ENCODE assay signal across 23 mouse cellular contexts in genomic region chr7:130503006-130503405, GRCm38 (mm10). TPM values are rescaled to one million over a fixed set of nuclear protein-coding genes. Genes with fewer than 3 reads are reported as not detected.
A peak's percentile ranks its signal among the peaks of the same experiment; 100 is the strongest.
DNase-seq lines count a peak whose midpoint lies in the region; ATAC-seq and TF ChIP-seq lines count a peak whose summit lies in the region.
"Had no signal": no experiment of that assay in that cellular context is flagged by ENCODE, and none has a peak within 500 bp of the region (broad histone marks: within the 10 kb centered on the region; RNA-seq: fewer than 3 reads in every experiment).

No protein-coding gene starts in this region.

- no peak for TF ChIP-seq POLR2A in lung, adult 2 months (IDR thresholded peaks at IDR 0.05; ENCODE audit: borderline replicate concordance, extremely low read depth, low read depth, low read length)

- H3K4me3 ChIP-seq in lung, postnatal 0 days (ENCODE audit: low read depth, low read length): no peak overlapping the region
- no peak overlapping the region for H3K4me3 ChIP-seq in lung, adult 2 months (replicated peaks; ENCODE audit: extremely low read depth, low read depth, low read length)
- H3K4me3 ChIP-seq: embryonic facial prominence, embryonic 12.5 days; forebrain, embryonic 12.5 days; heart, adult 2 months; heart, embryonic 15.5 days; hindbrain, embryonic 13.5 days had no signal

- peak; percentile 58 for DNase-seq in gastrocnemius, adult 18-20 months (ENCODE audit: low spot score)
- no peak for DNase-seq in gastrocnemius, postnatal 4 days (ENCODE audit: low spot score in 2 of 2)
- peak; percentile 44 for DNase-seq in lung, postnatal 0 days (ENCODE audit: low spot score)
- no peak for DNase-seq in lung, adult 2 months
- peak; percentile 27 for DNase-seq in brain, adult 2 months (ENCODE audit: low read depth, low spot score)
- peak; percentile 36 for DNase-seq in lung, postnatal 25 days (ENCODE audit: low spot score)
- no peak for DNase-seq in spleen, postnatal 14 days (ENCODE audit: low spot score in 2 of 2)
- no peak for DNase-seq in layer of hippocampus, adult 11-12 months (ENCODE audit: low spot score)
- DNase-seq: adrenal gland, adult 8-10 months; cerebellum, adult 11 months; cerebellum, adult 9-10 months; cerebellum, postnatal 25 days; gastrocnemius, postnatal 36 days; heart, adult 2 months; heart, postnatal 14 days had no signal

- 76% methylated on average over 5 of the region's 5 CpGs for WGBS in lung, postnatal 0 days
- WGBS in lung, adult 2 months: 76% methylated on average over 5 of the region's 5 CpGs

- H3K4me2 ChIP-seq in lung, postnatal 0 days (replicated peaks; ENCODE audit: low read depth, low read length): no peak overlapping the region
- H3K4me2 ChIP-seq: embryonic facial prominence, embryonic 12.5 days; forebrain, embryonic 12.5 days; heart, embryonic 11.5 days; heart, embryonic 15.5 days; hindbrain, embryonic 13.5 days had no signal

- no peaks in the 10 kb centered on the region for H3K4me1 ChIP-seq in lung, postnatal 0 days (ENCODE audit: insufficient read depth, low read depth, low read length)
- no peaks in the 10 kb centered on the region for H3K4me1 ChIP-seq in lung, adult 2 months (ENCODE audit: control insufficient read depth, insufficient read depth, low read length)
- H3K4me1 ChIP-seq: embryonic facial prominence, embryonic 12.5 days; forebrain, embryonic 12.5 days; heart, embryonic 15.5 days; hindbrain, embryonic 13.5 days had no signal

- TF ChIP-seq CTCF in lung, postnatal 0 days (IDR thresholded peaks at IDR 0.05): no peak
- no peak for TF ChIP-seq CTCF in lung, adult 2 months (IDR thresholded peaks at IDR 0.05; ENCODE audit: insufficient read depth, low read length)

- H3K9me3 ChIP-seq in lung, postnatal 0 days (ENCODE audit: low read length): no peaks in the 10 kb centered on the region
- H3K9me3 ChIP-seq: embryonic facial prominence, embryonic 12.5 days; forebrain, embryonic 12.5 days; heart, embryonic 15.5 days; hindbrain, embryonic 13.5 days had no signal

- no peak for TF ChIP-seq EP300 in lung, postnatal 0 days (IDR thresholded peaks at IDR 0.05)

- peaks cover 20% of the 10 kb centered on the region for H3K36me3 ChIP-seq in lung, postnatal 0 days (ENCODE audit: insufficient read depth, low read length)

- no peak overlapping the region for H3K27ac ChIP-seq in lung, postnatal 0 days (ENCODE audit: low read length)
- H3K27ac ChIP-seq: embryonic facial prominence, embryonic 12.5 days; forebrain, embryonic 12.5 days; heart, adult 2 months; heart, embryonic 15.5 days; hindbrain, embryonic 13.5 days; hindbrain, postnatal 0 days had no signal

- peak; percentile 65 for ATAC-seq in lung, postnatal 0 days
- ATAC-seq: forebrain, embryonic 16.5 days; hindbrain, postnatal 0 days had no signal

- H3K9ac ChIP-seq in lung, postnatal 0 days (replicated peaks; ENCODE audit: low read depth): no peak overlapping the region
- H3K9ac ChIP-seq: embryonic facial prominence, embryonic 12.5 days; forebrain, embryonic 12.5 days; heart, embryonic 15.5 days; hindbrain, embryonic 13.5 days had no signal

- H3K27me3 ChIP-seq in lung, postnatal 0 days (replicated peaks; ENCODE audit: insufficient read depth, low read length): no peaks in the 10 kb centered on the region
- H3K27me3 ChIP-seq: CH12.LX; embryonic facial prominence, embryonic 12.5 days; forebrain, embryonic 12.5 days; heart, embryonic 15.5 days; hindbrain, embryonic 13.5 days had no signal

RNA-seq across cellular contexts. Expression of gene Ate1, which starts 17.2 kb away (rescaled TPM):
- 10 to 100 TPM; 37.1 to 39.8 TPM for total RNA-seq in gastrocnemius, adult 18-20 months (2021)
- 10 to 100 TPM; 32.0 to 35.1 TPM for total RNA-seq in gastrocnemius, postnatal 4 days (2021)
- polyA plus RNA-seq in lung, postnatal 0 days (2015; fragmentation: Nextera tagmentation; extraction: Ambion mirVana): 69.5 and 78.2 TPM in 2 replicates
- polyA plus RNA-seq in lung, adult 2 months (2012; rRNA removed): 6.1 and 12.5 TPM in 2 replicates

Comparison
In these comparisons a context has a peak if more than half of its experiments do, and no peak if none do; other contexts are left out.
1. DNase-seq: peak in gastrocnemius, adult 18-20 months (single experiment), lung, postnatal 0 days (single experiment), brain, adult 2 months (single experiment) and lung, postnatal 25 days (single experiment); none in gastrocnemius, postnatal 4 days (0 of 2), lung, adult 2 months (single experiment), spleen, postnatal 14 days (0 of 2) and layer of hippocampus, adult 11-12 months (single experiment).